Mouse (Mus musculus) C2C12 (cell line): ENCODE measurements around the gene Vmn1r235.

ENCODE experiments used
- CEBPB ChIP-seq: IDR thresholded peaks from one replicate; pipeline ENCODE4 v1.6.1; 2011; ENCODE audit warnings: low read depth, mild to moderate bottlenecking, control low read depth, moderate library complexity
- CTCF ChIP-seq: IDR thresholded peaks from one replicate; pipeline ENCODE4 v1.5.1; 2011; ENCODE audit not compliant: control insufficient read depth, insufficient read depth, insufficient read length
- FOSL1 ChIP-seq: IDR thresholded peaks from one replicate; pipeline ENCODE4 v1.8.0; 2011; ENCODE audit warnings: mild to moderate bottlenecking, low read length; ENCODE audit not compliant: poor library complexity, insufficient read depth, severe bottlenecking
- MAX ChIP-seq: IDR thresholded peaks from one replicate; pipeline ENCODE4 v1.6.1; 2011; ENCODE audit warnings: mild to moderate bottlenecking, control low read depth
- MYOD1 ChIP-seq: IDR thresholded peaks from one replicate; pipeline ENCODE4 v1.6.1; 2011; ENCODE audit warnings: low read depth; ENCODE audit not compliant: control insufficient read depth, insufficient read length
- MYOG ChIP-seq: IDR thresholded peaks from one replicate; pipeline ENCODE4 v1.6.1; 2011; ENCODE audit not compliant: control insufficient read depth, insufficient read length; ENCODE audit errors: extremely low read depth
- USF1 ChIP-seq: IDR thresholded peaks from one replicate; pipeline ENCODE4 v1.6.1; 2011; ENCODE audit warnings: low read depth, mild to moderate bottlenecking, control low read depth, moderate library complexity

- no peak for TF ChIP-seq CTCF
- no peak for TF ChIP-seq MAX
- TF ChIP-seq FOSL1: no peak
- no peak for TF ChIP-seq CEBPB
- no peak for TF ChIP-seq USF1
- TF ChIP-seq MYOD1: no peak
- TF ChIP-seq MYOG: no peak
Measured at GRCm38 (mm10) chr17:21225787-21226186, 30.4 kb upstream of the Vmn1r235 start, which contains the start of gene Vmn1r234.
